Mouse (Mus musculus): ENCODE measurements around the gene Rapgef4.

The Rapgef4 gene

DNA sequence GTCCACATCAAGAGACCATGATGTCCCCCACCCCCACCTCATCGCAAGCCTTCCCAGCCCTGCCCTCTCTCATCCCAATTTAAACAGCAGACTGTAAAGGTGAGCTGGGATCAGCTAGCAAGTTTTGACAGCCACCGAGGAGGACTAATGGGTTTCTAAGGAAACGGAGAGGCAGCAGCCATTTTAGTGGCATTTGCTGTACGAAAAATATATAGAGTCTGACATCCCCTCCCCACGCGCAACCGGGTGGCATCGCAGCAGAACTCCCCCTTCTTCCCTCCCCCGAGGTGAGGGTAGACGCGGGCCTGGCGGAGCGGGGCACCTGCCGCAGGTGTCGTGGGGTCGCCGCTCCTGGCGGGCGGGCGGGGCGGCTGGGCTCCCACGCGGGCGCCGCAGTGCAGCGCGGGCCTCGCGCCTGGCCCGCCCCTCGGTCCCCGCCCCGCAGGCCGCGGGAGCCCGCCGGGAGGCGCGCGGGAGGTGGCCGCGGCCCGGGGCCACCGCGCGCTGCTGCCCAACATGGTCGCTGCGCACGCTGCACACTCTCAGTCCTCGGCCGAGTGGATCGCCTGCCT is at the start of gene Rapgef4:
TSS of gene Rapgef4 (plus strand) at position 470 of the 572 bp plus-strand sequence.
- DNase-seq (ENCODE audit: low spot score): no peak

DNA sequence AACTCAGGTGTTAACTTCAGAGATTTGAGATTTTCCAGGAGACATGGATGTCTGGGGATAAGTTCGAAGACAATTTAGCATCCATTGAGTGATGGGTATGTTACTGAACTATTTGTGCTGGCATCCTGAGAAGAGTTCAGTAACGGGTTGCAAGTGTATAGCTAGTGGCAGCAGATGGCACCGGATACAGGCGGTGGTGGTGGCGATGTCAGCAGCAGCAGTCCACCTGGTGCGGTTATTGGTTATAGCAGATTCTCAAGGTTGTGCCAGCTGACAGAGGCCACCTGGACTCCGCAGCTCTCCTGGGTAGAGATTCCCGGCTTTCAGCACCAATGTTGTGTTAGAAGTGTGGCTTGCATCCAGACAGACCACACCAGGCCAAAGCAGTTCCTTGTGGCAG is 47.0 kb upstream of the Rapgef4 start:
- no peak for DNase-seq (ENCODE audit: low spot score)

DNA sequence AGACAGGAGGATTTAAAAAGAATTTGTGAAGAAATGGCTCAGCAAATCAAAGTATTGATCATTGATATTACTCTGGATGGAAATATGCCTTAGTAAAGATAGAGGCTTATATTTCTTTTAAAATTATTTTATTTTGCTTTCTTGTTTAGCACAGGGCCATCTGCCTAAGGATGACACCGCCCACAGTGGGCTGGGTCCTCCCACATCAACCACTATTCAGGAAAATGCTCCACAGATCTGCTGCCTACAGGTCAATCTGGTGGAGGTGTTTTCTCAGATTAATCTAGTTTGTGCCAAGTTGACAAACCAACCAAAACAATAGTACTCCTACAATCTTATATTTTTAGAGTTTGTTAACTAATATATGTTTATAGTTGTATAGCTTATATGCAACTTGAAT is 44.3 kb upstream of the Rapgef4 start:
- no peak for DNase-seq (ENCODE audit: low spot score)

DNA sequence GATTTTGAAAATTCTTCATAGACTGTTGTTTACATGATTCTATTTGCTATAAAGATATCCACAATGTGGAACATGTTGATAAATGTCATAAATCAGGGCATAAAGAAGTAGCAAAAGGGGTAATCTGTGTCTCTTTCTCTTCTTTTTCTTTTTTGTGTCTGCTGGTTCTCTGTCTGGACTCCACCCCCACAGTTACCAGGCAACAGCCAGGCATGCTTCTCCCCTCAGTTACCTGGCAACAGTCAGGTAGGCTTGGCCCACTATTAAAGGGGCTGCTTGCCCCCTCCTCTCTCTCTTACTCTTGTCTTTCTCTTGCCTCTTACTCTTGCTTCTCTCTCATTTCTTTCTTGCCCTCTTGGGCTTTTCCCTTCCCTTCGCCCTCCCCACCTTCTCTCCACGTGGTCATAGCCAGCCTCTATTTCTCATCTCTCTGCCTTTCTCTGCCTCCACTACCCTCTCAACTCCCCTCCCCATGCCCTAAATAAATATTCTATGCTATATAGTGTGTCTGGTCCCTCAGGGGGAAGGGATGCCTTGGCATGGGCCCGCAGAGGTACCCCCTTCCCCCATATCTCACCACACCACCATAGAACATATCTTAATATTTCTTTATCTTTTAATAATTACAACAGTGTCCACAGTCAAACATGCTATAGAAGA is 43.3 kb upstream of the Rapgef4 start:
- no peak for DNase-seq (ENCODE audit: low spot score)

DNA sequence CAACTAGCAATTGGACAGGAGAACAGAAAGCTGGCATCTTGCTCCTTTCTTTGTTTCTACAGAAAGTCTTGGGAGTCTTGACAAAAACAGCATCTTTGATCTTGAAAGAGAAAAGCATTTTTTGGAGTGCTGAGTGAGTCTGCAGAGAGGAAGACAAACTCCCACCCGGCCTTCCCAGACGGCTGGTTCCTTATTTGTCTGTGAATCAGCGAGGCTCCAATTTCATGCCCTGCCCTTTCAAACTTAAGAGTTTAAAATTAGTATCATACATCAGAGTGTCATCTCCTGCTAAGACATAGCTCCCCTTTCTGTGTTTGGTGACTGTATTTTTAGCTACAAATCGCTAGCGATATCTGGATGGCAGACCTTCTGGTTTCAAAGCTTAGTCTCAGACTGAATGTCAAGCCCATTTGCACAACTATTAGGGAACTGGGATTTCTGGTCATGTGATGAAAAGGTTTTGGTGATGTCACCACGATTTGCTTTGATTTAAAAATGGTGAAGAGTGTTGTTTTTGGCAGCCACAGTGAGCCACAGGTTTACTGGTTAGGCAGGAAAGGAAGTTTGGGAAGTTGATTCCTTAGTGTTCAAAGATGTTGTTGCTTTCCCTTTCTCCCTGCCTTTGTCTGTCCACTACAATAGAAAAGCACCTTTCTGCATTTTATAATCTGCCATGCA is 42.2 kb upstream of the Rapgef4 start:
- no peak for DNase-seq (ENCODE audit: low spot score)

DNA sequence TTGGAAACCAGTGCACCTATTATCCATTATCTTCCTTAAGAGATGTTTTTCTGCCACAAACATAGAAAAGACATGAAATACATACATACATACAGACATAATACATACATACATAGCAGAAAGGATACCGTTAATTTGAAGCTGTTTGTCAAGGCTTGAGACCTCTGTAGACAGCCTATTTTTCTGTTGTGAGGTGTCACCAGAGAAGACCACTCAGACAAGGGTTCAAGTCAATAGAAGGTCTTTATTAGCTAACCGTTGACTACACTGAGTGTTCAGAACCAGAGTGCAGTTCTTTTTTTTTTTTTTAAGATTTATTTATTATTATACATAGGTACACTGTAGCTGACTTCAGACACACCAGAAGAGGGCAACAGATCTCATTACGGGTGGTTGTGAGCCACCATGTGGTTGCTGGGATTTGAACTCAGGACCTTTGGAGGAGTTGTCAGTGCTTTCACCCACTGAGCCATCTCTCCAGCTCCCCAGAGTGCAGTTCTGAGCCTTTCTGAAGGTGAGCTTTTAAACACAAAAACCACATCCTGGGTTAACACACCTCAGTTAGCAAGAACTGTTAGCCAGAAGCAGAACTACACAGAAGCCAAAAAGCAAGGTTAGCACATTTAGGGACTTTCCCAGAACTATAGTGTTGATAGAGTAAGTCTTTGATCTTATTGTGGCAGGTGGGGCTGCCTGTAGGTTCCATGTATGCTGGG is 39.9 kb upstream of the Rapgef4 start:
- DNase-seq (ENCODE audit: low spot score): no peak

DNA sequence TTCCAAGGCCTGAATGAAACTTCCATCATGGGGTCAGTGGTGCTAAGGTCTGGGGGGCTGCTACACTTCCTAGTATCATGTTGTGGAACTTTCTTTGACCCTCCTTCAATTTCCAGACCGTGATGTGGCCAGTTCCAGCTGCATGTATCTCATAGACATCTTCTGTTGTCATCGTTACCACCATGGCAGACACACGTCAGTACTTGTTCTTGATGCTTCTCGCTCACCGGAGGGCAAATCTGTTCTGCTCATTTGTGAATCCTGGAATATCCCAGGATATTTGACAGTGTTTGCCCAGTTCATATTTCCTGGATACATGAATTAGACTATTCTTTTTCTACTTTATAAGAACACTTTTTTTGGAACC is 39.3 kb upstream of the Rapgef4 start:
- DNase-seq (ENCODE audit: low spot score): no peak

DNA sequence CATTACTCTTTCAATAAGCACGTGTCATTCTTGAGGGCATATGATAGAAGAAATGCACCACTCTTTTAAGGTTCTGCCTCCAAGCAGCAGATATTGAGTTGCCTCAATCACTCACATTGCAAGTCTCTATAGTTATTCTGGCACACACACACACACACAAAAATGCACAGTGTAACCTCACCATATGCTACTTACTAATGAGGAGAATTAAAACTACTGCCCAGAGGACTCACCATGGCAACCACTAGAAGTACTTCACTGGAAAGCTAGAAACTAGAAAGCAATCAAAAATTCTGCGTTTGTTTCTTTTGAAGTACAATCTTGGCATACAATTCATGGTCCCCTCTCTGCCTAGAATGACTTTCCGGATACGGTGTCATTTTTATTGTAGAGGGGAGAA is 29.8 kb upstream of the Rapgef4 start:
- DNase-seq (ENCODE audit: low spot score): no peak

DNA sequence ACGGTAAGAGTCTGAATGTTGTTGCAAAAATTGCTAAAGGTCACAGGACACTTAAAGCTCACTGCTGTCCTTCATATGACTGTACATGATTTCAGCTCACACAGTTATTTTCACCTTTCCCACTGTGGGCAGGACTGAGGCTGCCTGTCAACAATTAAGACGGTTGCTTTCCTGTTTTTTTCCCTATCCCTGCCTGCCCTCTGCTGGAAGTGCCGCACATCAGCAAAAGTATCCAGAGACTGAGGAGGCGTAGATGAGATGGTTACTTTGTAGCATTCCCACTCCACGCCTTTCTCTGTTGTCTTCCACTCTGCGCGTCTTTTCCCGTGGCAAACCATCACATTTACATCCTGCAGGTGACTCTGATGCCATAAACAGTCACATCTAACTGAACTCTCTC is 25.4 kb upstream of the Rapgef4 start:
- no peak for DNase-seq (ENCODE audit: low spot score)

DNA sequence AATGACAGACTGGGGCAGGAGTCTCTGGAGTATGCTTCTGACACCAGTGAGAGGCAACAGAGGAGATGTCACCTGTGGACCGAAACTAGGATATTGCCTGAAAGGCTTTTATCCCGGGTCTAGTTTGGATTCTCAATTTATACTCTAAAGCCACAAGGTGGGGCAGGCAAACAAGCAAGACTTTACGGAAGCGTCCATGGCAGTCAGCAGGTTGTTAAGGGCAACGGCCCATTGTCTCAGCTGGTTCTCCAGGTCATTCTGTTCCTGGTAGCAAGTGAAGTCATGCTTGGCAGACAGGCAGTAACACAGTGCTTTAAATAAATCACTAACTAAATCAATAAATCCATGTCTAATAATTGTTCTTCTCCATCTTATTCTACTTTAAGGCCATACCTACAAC is 24.6 kb upstream of the Rapgef4 start:
- DNase-seq (ENCODE audit: low spot score): no peak

DNA sequence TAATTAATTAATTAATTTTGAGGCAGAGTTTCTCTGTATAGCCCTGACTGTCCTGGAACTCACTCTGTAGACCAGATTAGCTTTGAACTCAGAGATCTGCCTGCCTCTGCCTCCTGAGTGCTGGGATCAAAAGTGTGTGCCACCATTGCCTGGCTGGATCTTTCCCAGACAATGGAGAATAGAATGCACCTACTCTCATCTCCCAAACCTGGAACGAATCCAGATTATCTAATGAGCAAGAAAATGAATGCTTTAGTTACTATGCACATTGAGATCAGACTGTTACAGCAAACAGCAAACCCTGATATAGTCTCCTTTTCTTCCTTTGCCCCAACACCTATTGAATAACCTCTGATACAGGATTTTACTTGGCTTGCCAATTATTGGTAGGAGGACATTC is 23.1 kb upstream of the Rapgef4 start:
- DNase-seq (ENCODE audit: low spot score): no peak

DNA sequence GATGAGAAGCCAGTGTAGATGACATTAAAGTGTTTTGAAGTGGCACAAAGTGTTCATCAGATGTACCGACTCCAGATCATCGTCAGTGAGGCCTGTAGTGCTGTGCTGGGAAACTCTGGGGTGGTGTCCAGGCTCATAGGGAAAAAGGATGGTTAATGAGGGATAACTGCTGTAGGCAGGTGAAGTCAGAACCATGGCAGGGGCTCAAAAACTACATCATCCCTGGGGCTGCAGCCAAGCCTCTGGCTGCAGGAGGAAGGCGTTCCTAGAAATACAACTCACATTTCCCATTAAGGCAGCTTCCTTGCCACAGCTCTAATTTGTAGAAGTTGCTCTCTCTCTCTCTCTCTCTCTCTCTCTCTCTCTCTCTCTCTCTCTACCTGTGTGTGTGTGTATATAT is 22.6 kb upstream of the Rapgef4 start:
- no peak for DNase-seq (ENCODE audit: low spot score)

DNA sequence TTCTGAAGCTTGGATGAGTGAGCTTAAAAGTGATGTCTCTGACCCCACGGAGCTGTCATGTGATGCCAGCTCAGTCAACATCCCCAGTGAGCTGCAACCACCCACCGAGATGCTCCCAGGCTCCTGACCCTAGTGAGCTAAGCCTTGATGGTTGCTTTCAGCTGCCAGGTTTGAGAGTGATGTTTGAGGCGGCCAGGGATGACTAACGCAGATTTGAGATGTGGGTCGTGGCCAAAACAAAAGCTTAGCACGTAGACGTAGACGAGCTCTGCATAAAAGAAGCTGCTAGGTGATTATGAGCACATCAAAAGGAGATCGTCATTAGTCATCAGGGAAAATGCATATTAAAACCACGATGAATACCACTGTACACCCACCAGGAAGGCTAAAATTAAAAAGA is 16.8 kb upstream of the Rapgef4 start:
- DNase-seq (ENCODE audit: low spot score): no peak

DNA sequence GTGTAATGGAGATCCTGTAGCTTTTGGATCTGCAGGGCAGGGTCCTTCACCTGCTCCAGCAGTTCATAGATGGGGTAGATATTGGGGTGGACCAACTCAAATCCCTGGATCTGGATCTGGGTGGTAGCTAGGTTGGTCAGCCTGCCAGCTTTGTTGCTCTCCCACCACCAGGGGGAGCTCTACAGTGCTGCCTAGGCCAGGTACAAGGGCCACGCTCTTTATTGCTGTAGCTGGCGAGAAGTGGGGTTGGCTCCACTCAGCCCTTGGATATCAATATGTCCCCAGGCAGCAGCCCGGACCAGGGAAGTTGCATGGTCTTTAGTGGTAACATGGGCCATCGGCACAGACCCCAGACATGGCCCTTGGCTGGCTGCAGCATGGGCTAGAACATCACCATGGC is 15.6 kb upstream of the Rapgef4 start:
- peak; percentile 49 for DNase-seq (ENCODE audit: low spot score)

DNA sequence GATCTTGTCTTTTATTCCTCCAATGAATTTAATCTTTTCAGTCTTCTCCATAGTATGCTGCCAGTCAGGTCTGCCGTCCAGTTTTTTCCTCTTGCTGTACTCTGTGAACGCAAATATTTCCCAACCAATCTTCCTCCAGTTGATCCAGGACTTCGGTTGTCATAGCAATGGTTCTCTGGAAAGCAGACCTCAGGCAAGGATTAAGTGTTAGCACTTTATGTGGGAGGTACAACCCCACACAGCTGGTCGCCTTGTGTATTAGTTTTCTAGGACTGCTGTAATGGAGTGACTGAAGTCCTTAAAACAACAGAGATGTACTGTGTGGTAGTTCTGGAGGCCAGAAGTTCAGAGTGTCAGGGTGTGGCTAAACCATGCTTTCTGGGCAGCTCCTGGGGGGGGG is 14.3 kb upstream of the Rapgef4 start:
- DNase-seq (ENCODE audit: low spot score): no peak

DNA sequence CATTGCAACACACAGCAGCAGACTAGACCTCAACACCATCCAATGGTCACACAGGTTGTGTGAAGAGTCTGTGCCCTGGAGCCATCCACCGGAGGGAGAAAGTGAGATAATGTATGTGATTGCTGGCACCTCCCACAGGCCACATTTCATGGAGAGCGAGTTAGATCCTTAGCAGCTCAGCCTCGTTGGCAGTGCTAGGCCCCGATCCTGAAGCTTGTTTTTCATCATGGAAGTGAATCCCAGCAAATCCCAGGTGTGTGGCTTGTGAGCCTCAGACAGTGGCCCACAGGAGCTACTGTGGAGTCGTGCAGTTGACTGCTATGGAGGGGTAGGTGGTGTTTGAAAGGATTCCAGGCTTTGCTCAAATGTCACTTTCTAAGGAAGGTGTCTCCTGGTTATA is 13.2 kb upstream of the Rapgef4 start:
- DNase-seq (ENCODE audit: low spot score): no peak

DNA sequence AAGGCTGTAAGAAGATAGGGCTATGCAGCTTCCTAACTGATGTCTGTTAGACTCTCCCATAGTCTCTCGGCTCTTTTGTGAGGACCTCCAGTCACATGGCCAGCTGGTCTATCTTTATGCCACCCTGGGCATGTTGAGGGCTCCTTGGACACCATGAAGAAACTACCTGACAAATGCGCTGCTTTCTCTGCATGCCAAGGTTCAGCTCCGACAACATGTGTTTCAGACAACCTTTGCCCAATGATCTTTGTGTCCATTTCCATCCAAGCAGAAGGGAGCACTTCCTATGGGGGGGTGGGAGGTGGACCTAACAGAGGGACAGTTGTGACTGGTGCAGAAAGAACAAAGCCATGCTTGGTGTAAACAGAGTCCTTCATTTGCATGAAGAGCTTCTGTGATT is 7.4 kb upstream of the Rapgef4 start:
- DNase-seq (ENCODE audit: low spot score): no peak

DNA sequence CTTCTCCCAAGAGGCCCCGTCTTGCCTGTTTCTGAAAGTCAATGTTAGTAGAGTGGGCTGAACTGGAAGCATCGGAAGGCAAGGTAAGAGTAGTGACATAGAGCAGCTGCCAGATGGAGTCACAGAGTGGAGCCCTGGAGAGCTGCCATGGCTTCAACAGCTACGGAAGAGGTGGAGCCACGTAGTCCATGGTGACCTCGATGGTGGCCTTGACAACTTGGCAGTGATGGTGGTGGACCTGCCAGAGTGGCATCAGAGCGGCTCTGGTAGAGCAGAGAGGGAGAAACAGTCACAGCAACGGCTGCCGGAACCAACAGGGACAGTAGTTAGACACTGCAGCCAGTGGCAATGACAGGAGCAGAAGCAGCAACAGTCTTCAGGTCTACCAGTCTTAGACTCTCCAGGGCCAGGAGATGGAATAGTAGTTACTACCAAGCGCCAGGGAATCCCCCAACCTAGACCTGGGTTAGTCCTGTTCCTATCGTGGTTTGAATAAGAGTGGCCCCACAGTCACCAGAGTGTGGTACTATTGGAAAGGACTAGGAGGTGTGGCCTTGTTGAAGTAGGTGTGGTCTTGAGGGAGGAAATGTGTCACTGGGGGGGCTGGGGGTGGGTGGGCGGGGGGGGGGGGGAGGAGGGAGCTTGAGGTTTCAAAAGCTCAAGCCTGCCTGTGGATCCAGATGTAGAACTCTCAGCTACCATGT is 6.7 kb upstream of the Rapgef4 start:
- no peak for DNase-seq (ENCODE audit: low spot score)

DNA sequence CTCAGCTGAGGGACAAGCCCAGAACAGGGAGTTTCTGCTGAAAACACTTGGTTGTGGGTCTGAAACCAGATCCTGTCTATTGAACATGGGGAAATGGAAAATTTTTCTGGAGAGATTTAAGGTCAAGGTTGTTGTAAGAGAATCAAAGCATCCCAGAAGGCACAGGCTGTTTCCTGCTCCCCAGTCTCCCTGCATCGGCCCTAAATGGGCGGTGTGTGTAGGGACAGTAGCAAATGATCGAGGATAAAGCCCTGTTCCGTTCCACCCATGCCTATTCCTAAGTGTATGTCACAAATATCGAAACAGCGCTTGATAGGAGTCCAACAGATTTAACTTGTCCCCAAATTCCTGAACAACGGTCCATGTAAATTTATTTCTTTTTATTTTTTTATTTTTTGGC is 1.1 kb upstream of the Rapgef4 start:
- DNase-seq (ENCODE audit: low spot score): no peak

DNA sequence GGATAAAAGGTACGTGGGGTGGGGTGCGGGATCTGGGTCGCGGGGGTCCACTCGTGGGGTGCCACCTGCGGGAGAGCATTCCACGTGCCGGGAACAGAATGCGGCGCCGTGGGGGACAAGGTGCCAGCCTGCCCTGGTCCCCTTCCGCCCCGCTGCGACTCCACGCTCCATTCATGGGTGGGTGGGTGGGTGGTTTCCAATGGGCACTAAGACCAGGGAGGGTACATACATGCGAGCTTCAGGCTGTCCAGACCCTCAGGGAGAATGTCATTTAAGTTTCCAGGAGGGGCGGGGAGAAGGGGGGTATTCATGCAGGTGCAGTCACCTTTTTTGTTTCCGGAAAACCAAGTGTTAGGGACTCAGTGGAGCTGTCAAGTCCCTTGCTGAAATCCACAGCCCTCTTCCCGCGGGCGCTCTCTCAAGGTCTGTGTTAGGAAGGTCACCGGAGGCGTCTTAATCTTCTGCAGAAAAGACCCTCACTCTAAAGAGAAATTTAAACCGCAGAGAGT is 357 bp downstream of the Rapgef4 start:
- DNase-seq (ENCODE audit: low spot score): no peak

DNA sequence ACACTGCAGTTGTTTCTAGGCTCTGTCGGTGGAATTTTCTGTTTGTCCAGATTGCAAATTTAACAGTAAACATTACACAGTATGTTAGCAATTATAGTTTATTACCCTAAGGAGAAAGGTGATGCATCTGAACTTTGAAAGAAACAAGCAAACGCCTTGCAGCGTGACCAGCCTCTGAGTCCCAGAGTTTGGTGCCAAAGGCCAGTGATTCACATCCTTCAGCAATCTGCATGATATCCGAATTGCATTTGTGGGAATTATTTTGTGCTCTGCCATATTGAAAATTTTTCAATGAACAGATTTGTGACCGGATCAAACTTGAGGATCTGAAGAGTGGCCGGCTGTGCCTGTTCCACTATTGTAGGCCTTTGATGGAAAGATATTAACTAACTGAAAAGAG is 856 bp downstream of the Rapgef4 start:
- no peak for DNase-seq (ENCODE audit: low spot score)

DNA sequence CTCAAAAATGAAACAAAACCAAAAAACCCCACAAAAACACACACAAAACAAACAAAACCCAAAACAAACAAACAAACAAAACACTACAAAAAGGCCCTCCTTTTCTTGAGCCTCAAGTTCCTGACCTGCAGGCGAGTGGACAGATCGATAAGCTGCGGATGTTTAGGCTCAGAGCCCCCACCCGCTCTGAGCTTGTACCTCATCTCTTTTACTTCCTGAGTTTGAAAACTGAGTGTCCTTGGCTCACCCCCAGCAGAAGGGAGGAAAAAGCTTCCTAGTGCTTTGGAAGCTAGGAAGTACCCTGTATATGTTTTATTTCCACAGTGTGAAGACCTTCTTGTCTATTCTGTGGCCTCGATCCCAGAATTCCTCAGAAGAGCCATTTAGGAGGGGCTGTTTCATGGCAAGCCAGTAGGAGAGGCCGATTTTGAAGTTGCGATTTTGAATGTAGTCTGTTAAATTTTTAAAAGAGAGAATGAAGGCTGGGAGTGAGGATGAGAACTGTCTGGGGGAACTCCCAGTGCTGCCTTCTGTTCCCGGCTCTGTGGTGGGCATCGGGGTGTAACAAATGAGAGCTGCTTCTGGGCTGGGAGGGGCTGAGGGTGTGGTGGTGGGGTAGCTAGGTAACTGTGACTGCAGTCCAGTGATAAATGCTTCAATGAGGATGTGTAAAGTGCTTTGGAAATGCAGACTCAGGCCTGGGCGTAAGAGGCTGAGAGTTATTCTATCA is 2.0 kb downstream of the Rapgef4 start:
- peak; percentile 28 for DNase-seq (ENCODE audit: low spot score)

Measured in c-Kit-positive CD71-positive TER-119-positive erythroid progenitor cells, embryonic 14.5 days (primary cell).